Mouse (Mus musculus) urinary bladder, postnatal 14 days (tissue): ENCODE data around the gene Cacna2d1.
A peak's percentile ranks its signal among the peaks of the same experiment; 100 is the strongest.

Experiments used
- DNase-seq: peaks from one replicate; pipeline ENCODE4 v3.0.0; 2021; ENCODE audit warnings: low spot score

Cacna2d1 gene

GRCm38 (mm10) chr5:15934376-15935233 is at the start of gene Cacna2d1:
Gene Cacna2d1, plus strand, starts transcription at chr5:15934691.
- DNase-seq, result peak; percentile 46

- DNase-seq, result no peak
These were observed 39.4 kb upstream of the Cacna2d1 start for GRCm38 (mm10) chr5:15895098-15895497.

GRCm38 (mm10) chr5:15896706-15897105 is 37.8 kb upstream of the Cacna2d1 start:
- DNase-seq, result no peak

GRCm38 (mm10) chr5:15906446-15906845 is 28.0 kb upstream of the Cacna2d1 start:
- no peak for DNase-seq

- no peak for DNase-seq
These were observed 19.6 kb upstream of the Cacna2d1 start for GRCm38 (mm10) chr5:15914931-15915330.

- DNase-seq, result no peak
These were observed 6.0 kb upstream of the Cacna2d1 start for GRCm38 (mm10) chr5:15928506-15928905.

- no peak for DNase-seq
These were observed 1.5 kb upstream of the Cacna2d1 start for GRCm38 (mm10) chr5:15933017-15933416.

GRCm38 (mm10) chr5:15933581-15934375 is 713 bp upstream of the Cacna2d1 start:
- DNase-seq, result no peak

GRCm38 (mm10) chr5:15935234-15935728 is 790 bp downstream of the Cacna2d1 start:
- no peak for DNase-seq

- DNase-seq, result no peak
These were observed 1.6 kb downstream of the Cacna2d1 start for GRCm38 (mm10) chr5:15935831-15936710.

GRCm38 (mm10) chr5:15941191-15941725 is 6.8 kb downstream of the Cacna2d1 start:
- DNase-seq, result no peak

GRCm38 (mm10) chr5:15942051-15942450 is 7.6 kb downstream of the Cacna2d1 start:
- no peak for DNase-seq

- no peak for DNase-seq
These were observed 14.0 kb downstream of the Cacna2d1 start for GRCm38 (mm10) chr5:15948290-15949037.

GRCm38 (mm10) chr5:15959760-15960159 is 25.3 kb downstream of the Cacna2d1 start:
- no peak for DNase-seq

- no peak for DNase-seq
These were observed 27.4 kb downstream of the Cacna2d1 start for GRCm38 (mm10) chr5:15961866-15962265.

GRCm38 (mm10) chr5:15966888-15967287 is 32.4 kb downstream of the Cacna2d1 start:
- no peak for DNase-seq

- DNase-seq, result no peak
These were observed 37.3 kb downstream of the Cacna2d1 start for GRCm38 (mm10) chr5:15971821-15972220.

GRCm38 (mm10) chr5:15972351-15972750 is 37.9 kb downstream of the Cacna2d1 start:
- no peak for DNase-seq

GRCm38 (mm10) chr5:15974652-15975051 is 40.2 kb downstream of the Cacna2d1 start:
- no peak for DNase-seq

- no peak for DNase-seq
These were observed 44.7 kb downstream of the Cacna2d1 start for GRCm38 (mm10) chr5:15979225-15979624.

- DNase-seq, result no peak
These were observed 48.1 kb downstream of the Cacna2d1 start for GRCm38 (mm10) chr5:15982573-15982972.
